Mouse (Mus musculus) forebrain, postnatal 0 days (tissue): ENCODE results near the gene Krtdap. TPM values are rescaled to one million over a fixed set of nuclear protein-coding genes. Genes with fewer than 3 reads are reported as not detected.
"Not testable (repeated sequence)": the region's sequence is repeated elsewhere in the genome, so short reads cannot be mapped to it uniquely, and the experiment has no call there.

Experiments
- ATAC-seq: fragments of 200-750 bp; cut with Nextera tagmentation; 2 replicates; pipeline ENCODE4 v1.8.0; 2017; ENCODE audit warnings: mild to moderate bottlenecking, moderate library complexity
- DNase-seq: peaks from one replicate; pipeline ENCODE4 v3.0.0-alpha.2; 2015
- H3K27ac ChIP-seq: fragments of 300-500 bp; sonication (generic); 2 replicates; pipeline ENCODE4 v1.5.1; 2014; ENCODE audit warnings: low read depth, mild to moderate bottlenecking, antibody characterized with exemption, low read length, moderate library complexity, mixed read lengths
- H3K27me3 ChIP-seq: fragments of 300-500 bp; sonication (generic); 2 replicates; pipeline ENCODE4 v1.6.1; 2014; ENCODE audit warnings: mild to moderate bottlenecking, low read length, mixed read lengths; ENCODE audit not compliant: insufficient read depth
- H3K36me3 ChIP-seq: fragments of 300-500 bp; sonication (generic); 2 replicates; pipeline ENCODE4 v1.6.1; 2014; ENCODE audit warnings: mild to moderate bottlenecking, moderate library complexity; ENCODE audit not compliant: insufficient read depth
- H3K4me1 ChIP-seq: fragments of 300-500 bp; sonication (generic); 2 replicates; pipeline ENCODE4 v1.6.1; 2014; ENCODE audit warnings: antibody characterized with exemption; ENCODE audit not compliant: insufficient read depth
- H3K4me2 ChIP-seq: fragments of 300-500 bp; sonication (generic); 2 replicates; pipeline ENCODE4 v1.6.1; 2014; ENCODE audit warnings: low read depth, mild to moderate bottlenecking, moderate library complexity
- H3K4me3 ChIP-seq: fragments of 300-500 bp; sonication (generic); 2 replicates; pipeline ENCODE4 v1.5.1; 2014; ENCODE audit warnings: low read depth, low read length, mixed read lengths
- H3K9ac ChIP-seq: fragments of 300-500 bp; sonication (generic); 2 replicates; pipeline ENCODE4 v1.6.1; 2014; ENCODE audit warnings: mild to moderate bottlenecking
- H3K9me3 ChIP-seq: fragments of 300-500 bp; sonication (generic); 2 replicates; pipeline ENCODE4 v1.6.1; 2016; ENCODE audit warnings: low read length
- CTCF ChIP-seq: sonication (generic); IDR thresholded peaks from 2 replicates; pipeline ENCODE4 v1.5.1; 2016; ENCODE audit warnings: antibody characterized with exemption, control low read depth, low read depth
- WGBS: fragments of 180-500 bp; shearing (Covaris S2); extraction: QIAGEN DNeasy Blood & Tissue Kit; methylation state at CpG from one replicate; pipeline ENCODE4 v1.1.7; 2014; 5-methylcytosine and 5-hydroxymethylcytosine counted together
- polyA plus RNA-seq: library from polyadenylated mRNA; unstranded; fragments of >200 nt; fragmentation: Nextera tagmentation; extraction: Ambion mirVana; gene quantifications from 2 replicates; pipeline ENCODE4 v1.2.1, GENCODE M21; 2015
- total RNA-seq: library from RNA; depleted of rRNA; stranded (reverse); fragments of >200 nt; gene quantifications from 2 replicates; pipeline ENCODE4 v1.2.3, GENCODE M21; 2014

The Krtdap gene
- total and polyA plus RNA-seq, 2 experiments from 2014 or later: 1.4 TPM; not detected in 1

DNA sequence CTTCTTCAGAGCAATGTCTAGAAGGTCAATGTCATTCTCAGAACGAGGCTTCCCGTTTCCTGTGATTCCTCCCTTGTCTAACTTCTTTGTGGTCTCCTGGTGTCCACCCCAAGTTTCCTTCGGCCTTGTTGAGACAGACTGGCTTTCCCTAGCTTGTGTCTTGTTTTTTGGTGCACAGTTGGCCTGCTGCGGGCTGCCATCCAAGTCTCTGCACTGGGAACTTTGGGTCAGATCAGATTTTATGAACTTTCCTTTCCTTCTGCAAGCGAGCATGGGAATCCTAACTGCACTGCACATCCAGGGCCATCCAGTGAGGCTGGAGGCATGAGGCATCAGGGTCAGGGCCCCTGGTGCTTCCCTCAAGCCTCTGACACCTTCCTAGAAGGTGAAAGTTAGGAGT lies 33.8 kb downstream of the Krtdap start:
- no peak overlapping the region for H3K4me2 ChIP-seq
- H3K36me3 ChIP-seq: no peaks in the 10 kb centered on the region
- H3K4me3 ChIP-seq: no peak overlapping the region
- 68% methylated on average over 5 of the region's 5 CpGs for WGBS
- no peak for TF ChIP-seq CTCF
- H3K9ac ChIP-seq: no peak overlapping the region
- no peaks in the 10 kb centered on the region for H3K9me3 ChIP-seq
- no peaks in the 10 kb centered on the region for H3K4me1 ChIP-seq
- no peaks in the 10 kb centered on the region for H3K27me3 ChIP-seq
- DNase-seq: no peak
- H3K27ac ChIP-seq: no peak overlapping the region
- ATAC-seq: no peak

DNA sequence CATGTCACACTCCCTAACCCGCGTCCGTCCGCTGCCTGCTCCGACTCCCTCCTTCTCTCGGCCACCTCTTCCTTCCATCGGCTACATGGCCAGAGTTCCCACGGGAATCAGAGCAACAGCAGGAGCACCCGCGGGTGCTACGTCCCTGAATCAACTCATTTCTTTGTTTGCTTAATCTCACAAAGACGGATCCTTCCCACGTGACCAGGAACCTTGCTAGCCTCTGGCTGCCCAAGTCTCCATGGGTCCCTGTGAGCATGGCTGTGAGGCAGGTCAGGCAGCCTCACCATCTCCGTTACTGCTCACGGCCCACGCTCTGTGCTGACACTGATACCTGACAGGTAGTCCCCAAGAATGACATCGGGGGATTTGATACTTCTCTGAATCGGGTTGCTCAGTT lies 36.0 kb downstream of the Krtdap start, which contains the start of gene Ffar2:
Ffar2 (minus strand) TSS at position 101 of the 400 bp plus-strand sequence.
- H3K4me3 ChIP-seq: no peak within 1 kb of the TSS
- TF ChIP-seq CTCF: no peak
- H3K27me3 ChIP-seq: no peaks in the 10 kb centered on the region
- no peaks in the 10 kb centered on the region for H3K36me3 ChIP-seq
- H3K4me2 ChIP-seq: no peak within 1 kb of the TSS
- no peaks in the 10 kb centered on the region for H3K4me1 ChIP-seq
- H3K9me3 ChIP-seq: no peaks in the 10 kb centered on the region
- 89% methylated on average over 18 of the region's 18 CpGs for WGBS
- no peak within 1 kb of the TSS for H3K27ac ChIP-seq
- no peak within 1 kb of the TSS for H3K9ac ChIP-seq
- DNase-seq (no peak), ATAC-seq (no peak)

DNA sequence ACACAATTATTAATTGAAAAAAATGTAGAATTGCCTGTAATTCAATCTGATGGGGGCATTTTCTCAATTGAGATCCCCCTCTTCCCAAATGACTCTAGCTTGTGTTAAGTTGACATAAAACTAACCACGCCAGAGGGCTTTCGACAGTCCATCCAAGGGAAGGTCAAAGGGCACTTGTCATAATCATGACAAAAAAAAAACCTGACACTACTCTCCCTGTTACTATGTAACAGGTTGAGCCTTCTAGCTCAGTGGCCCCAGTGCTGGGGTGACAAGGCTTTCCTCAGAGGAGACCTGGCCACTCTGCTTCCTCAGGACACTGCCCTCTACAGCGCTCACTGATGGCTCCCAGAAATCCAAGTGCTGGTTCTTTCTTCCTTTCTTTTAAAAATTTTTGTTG lies 36.6 kb downstream of the Krtdap start:
- Histone ChIP-seq H3K9me3 (no peaks in the 10 kb centered on the region), H3K27ac (no peak overlapping the region), H3K4me1 (no peaks in the 10 kb centered on the region), H3K9ac (no peak overlapping the region), H3K36me3 (no peaks in the 10 kb centered on the region), H3K4me3 (no peak overlapping the region), H3K4me2 (no peak overlapping the region), H3K27me3 (no peaks in the 10 kb centered on the region)
- ATAC-seq (no peak), DNase-seq (no peak)
- no peak for TF ChIP-seq CTCF
- WGBS: 94% methylated on average over 3 of the region's 3 CpGs

GRCm38 (mm10) chr7:30826660-30827059 lies 39.0 kb downstream of the Krtdap start:
- Histone ChIP-seq H3K27ac (no peak overlapping the region), H3K36me3 (no peaks in the 10 kb centered on the region), H3K4me1 (no peaks in the 10 kb centered on the region), H3K27me3 (no peaks in the 10 kb centered on the region), H3K9ac (no peak overlapping the region), H3K4me2 (no peak overlapping the region), H3K4me3 (no peak overlapping the region), H3K9me3 (no peaks in the 10 kb centered on the region)
- no peak for DNase-seq
- no peak for ATAC-seq
- 91% methylated on average over 10 of the region's 10 CpGs for WGBS
- TF ChIP-seq CTCF: no peak

DNA sequence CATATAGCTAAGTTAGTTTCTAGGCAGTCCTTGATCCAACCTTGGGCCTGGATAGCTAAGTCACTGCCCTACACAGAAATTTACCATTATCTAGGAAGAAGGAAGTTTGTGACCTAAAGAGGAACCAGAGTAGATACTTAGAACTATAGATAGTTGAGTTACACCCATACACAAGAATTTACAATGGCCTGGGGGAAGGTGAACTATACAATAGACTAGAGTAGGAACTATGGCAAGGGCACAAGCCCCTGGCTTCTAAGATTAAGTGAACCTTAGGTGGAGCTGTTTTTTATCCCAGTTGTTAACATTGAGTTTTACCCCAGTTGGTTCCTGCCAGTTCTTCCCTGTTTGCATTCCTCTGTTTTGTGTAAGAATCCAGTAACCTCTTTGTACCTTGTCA lies 41.2 kb downstream of the Krtdap start:
- not testable (repeated sequence) for H3K4me2 ChIP-seq, H3K36me3 ChIP-seq, ATAC-seq, H3K9ac ChIP-seq, H3K4me1 ChIP-seq, H3K27ac ChIP-seq, H3K9me3 ChIP-seq, H3K27me3 ChIP-seq, H3K4me3 ChIP-seq, DNase-seq

DNA sequence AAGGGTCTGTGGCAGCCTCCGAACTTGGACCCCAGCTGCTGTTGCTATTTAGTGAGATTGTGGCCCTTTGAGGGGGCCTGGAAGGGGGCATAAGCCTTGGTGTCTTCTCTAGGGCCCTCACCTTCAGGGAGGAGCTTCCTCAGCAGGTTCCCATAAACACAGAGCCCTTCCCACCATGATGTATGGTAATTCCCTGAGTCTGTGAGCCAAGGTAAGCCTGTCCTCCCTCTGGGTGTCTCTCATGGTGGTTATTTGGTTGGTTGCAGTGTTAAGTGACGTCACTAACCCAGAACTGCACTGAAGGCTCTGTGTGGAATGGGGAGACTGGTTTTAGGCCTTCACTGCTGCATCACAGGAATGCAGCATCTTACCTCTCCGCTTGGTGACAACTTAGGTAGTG lies 41.7 kb downstream of the Krtdap start:
- DNase-seq (no peak), ATAC-seq (no peak)
- no peak for TF ChIP-seq CTCF
- 69% methylated on average over 3 of the region's 3 CpGs for WGBS
- no peak overlapping the region for H3K4me2 ChIP-seq
- no peaks in the 10 kb centered on the region for H3K36me3 ChIP-seq
- H3K9ac ChIP-seq: no peak overlapping the region
- H3K27ac ChIP-seq: no peak overlapping the region
- H3K9me3 ChIP-seq: no peaks in the 10 kb centered on the region
- no peaks in the 10 kb centered on the region for H3K4me1 ChIP-seq
- H3K27me3 ChIP-seq: no peaks in the 10 kb centered on the region
- H3K4me3 ChIP-seq: no peak overlapping the region

DNA sequence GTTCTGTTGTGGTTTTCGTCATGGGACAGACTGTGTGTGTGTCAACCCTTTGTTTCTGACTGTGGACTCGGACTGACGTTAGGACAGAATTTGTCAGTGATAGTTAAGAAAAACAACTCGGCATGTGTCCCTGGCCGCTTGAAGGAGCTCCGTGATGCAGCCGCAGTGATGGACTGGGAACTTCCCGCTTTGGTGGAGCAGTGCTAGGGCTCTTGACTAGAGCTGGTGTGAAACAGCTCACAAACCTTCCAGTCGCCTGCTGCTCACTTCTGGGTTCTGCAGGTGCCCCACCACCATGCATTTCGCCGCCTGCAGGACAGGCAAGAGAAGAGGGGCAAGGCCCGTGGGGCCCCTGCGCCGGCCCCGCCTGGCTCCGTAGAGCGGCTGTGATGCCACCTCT lies 44.6 kb downstream of the Krtdap start:
- Histone ChIP-seq H3K9me3 (no peaks in the 10 kb centered on the region), H3K9ac (no peak overlapping the region), H3K27me3 (no peaks in the 10 kb centered on the region), H3K4me1 (no peaks in the 10 kb centered on the region), H3K36me3 (no peaks in the 10 kb centered on the region), H3K4me2 (no peak overlapping the region), H3K4me3 (no peak overlapping the region), H3K27ac (no peak overlapping the region)
- DNase-seq (no peak), ATAC-seq (no peak)
- TF ChIP-seq CTCF: no peak
- WGBS: 74% methylated on average over 12 of the region's 17 CpGs

- ATAC-seq, H3K9me3 ChIP-seq, H3K4me1 ChIP-seq, H3K4me3 ChIP-seq, H3K4me2 ChIP-seq, H3K36me3 ChIP-seq, H3K9ac ChIP-seq, H3K27ac ChIP-seq, H3K27me3 ChIP-seq, DNase-seq: not testable (repeated sequence)
- WGBS: 64% methylated on average over 7 of the region's 11 CpGs
Measured at GRCm38 (mm10) chr7:30832684-30833083, 45.0 kb downstream of the Krtdap start.
